9 mouse cellular contexts compared by ENCODE assay signal in the genomic region with DNA sequence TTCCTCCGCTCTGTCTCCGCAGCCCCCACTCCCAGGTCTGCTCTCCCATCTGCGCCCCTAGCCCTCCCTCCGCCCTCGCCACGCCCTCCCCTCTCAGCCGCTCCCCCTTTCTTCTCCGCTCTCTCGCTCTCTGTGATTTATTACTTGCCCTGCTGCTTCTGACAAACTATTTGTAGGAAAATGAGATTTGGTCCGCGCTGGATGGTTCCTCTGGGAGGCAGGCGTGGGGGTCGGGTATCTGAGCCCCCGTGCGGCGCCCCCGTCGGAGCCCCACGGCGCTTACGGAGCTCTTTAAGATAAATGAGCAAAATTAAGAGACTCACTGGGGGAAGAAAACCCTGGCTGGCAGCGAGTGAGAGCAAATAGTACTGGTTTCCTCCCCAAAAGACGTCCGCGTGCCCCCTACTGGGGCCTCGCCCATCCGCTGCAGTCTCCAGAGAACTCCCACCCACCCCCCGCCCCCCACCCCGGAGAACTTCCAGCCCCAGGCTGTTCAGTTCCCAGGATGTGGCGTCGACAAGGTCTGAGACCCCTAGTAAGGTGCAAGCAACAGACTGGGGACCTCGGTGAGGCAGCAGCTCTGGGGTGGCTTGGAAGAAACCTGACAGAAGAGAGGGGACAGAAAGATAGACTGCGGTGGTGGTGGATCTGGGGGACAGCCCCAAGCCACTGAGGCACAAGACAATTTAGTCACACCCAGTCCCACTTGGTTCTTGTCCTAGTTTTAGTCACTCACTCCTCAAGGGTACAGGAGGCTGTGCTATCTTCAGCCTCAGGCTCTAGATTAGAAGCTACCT. TPM values are rescaled to one million over a fixed set of nuclear protein-coding genes. Genes with fewer than 3 reads are reported as not detected.
DNase-seq lines count a peak whose midpoint lies in the region; ATAC-seq and TF ChIP-seq lines count a peak whose summit lies in the region.
"Had no signal": no experiment of that assay in that cellular context is flagged by ENCODE, and none has a peak within 500 bp of the region (broad histone marks: within the 10 kb centered on the region; RNA-seq: fewer than 3 reads in every experiment).

No protein-coding gene starts in this region.

- H3K27me3 ChIP-seq in E14TG2a.4 (ENCODE audit: insufficient read depth, low read length) = peaks cover 50% of the 10 kb centered on the region
- peaks cover 8% of the 10 kb centered on the region; the same call in 1 of the 2 replicates for H3K27me3 ChIP-seq in forebrain, embryonic 12.5 days
- no peaks in the 10 kb centered on the region for H3K27me3 ChIP-seq in stomach, postnatal 0 days (ENCODE audit: control insufficient read depth, insufficient read depth, low read length)

- no peaks in the 10 kb centered on the region for H3K9me3 ChIP-seq in E14TG2a.4 (ENCODE audit: low read length)
- no peaks in the 10 kb centered on the region for H3K9me3 ChIP-seq in forebrain, embryonic 12.5 days
- no peaks in the 10 kb centered on the region for H3K9me3 ChIP-seq in stomach, postnatal 0 days (ENCODE audit: control insufficient read depth, low read length)

- H3K27ac ChIP-seq in forebrain, embryonic 12.5 days = 0 out of 2 replicates have a peak overlapping the region, but pooled peaks have one; percentile 36
- peak overlapping the region; percentile 4; the same call in 1 of the 2 replicates for H3K27ac ChIP-seq in stomach, postnatal 0 days (replicated peaks)

- peaks cover 28% of the 10 kb centered on the region for H3K4me1 ChIP-seq in E14TG2a.4 (replicated peaks; ENCODE audit: low read depth, low read length)
- H3K4me1 ChIP-seq in forebrain, embryonic 12.5 days = peaks cover 5% of the 10 kb centered on the region
- 0 out of 2 replicates have a peak, but pooled peaks cover 3% of the 10 kb centered on the region for H3K4me1 ChIP-seq in stomach, postnatal 0 days (replicated peaks; ENCODE audit: control insufficient read depth, insufficient read depth)

- peak; percentile 95 for ATAC-seq in forebrain, embryonic 12.5 days (ENCODE audit: low FRiP score)
- peak; percentile 64; the same call in 1 of the 2 replicates for ATAC-seq in stomach, postnatal 0 days (ENCODE audit: low FRiP score, low TSS enrichment)

- WGBS in forebrain, embryonic 12.5 days = under 1% methylated on average over 33 of the region's 33 CpGs
- WGBS in stomach, postnatal 0 days = under 1% methylated on average over 33 of the region's 33 CpGs

- DNase-seq in adrenal gland, postnatal 10 days = peak; percentile 13
- no peak for DNase-seq in adrenal gland, postnatal 4 days (ENCODE audit: low spot score in 2 of 2)
- DNase-seq in kidney, adult 8-10 months = peak; percentile 27 to 28
- peak; percentile 1 for DNase-seq in lung, postnatal 14 days
- DNase-seq in stomach, postnatal 0 days (ENCODE audit: low spot score) = peak; percentile 50
- no peak for DNase-seq in natural killer cell, adult 2 months (ENCODE audit: low spot score in 2 of 2)

- no peak for TF ChIP-seq CTCF in E14TG2a.4 (conservative IDR thresholded peaks at IDR 0.05; ENCODE audit: low read length)
- no peak for TF ChIP-seq CTCF in stomach, postnatal 0 days (IDR thresholded peaks at IDR 0.05; ENCODE audit: low read depth)

- H3K36me3 ChIP-seq in E14TG2a.4 (ENCODE audit: insufficient read depth, low read length) = no peaks in the 10 kb centered on the region
- H3K36me3 ChIP-seq in forebrain, embryonic 12.5 days (replicated peaks) = no peaks in the 10 kb centered on the region
- no peaks in the 10 kb centered on the region for H3K36me3 ChIP-seq in stomach, postnatal 0 days (ENCODE audit: control insufficient read depth, insufficient read depth, low read length)

- TF ChIP-seq EP300 in stomach, postnatal 0 days (optimal IDR thresholded peaks at IDR 0.05) = no peak

- H3K9ac ChIP-seq in forebrain, embryonic 12.5 days = peak overlapping the region; percentile 61
- peak overlapping the region; percentile 57 for H3K9ac ChIP-seq in stomach, postnatal 0 days (ENCODE audit: low read length)

- H3K4me3 ChIP-seq in E14TG2a.4 (replicated peaks; ENCODE audit: low read length) = peak overlapping the region; percentile 76
- H3K4me3 ChIP-seq in forebrain, embryonic 12.5 days (replicated peaks) = peak overlapping the region; percentile 48
- peak overlapping the region; percentile 46 for H3K4me3 ChIP-seq in stomach, postnatal 0 days (ENCODE audit: low read depth, low read length)

- peak overlapping the region; percentile 82 for H3K4me2 ChIP-seq in forebrain, embryonic 12.5 days
- H3K4me2 ChIP-seq in stomach, postnatal 0 days (replicated peaks; ENCODE audit: low read depth) = peak overlapping the region; percentile 75

RNA-seq across cellular contexts. Expression of a gene that starts 46.2 kb away (rescaled TPM):
- total RNA-seq in adrenal gland, postnatal 10 days (2021) = not detected
- total RNA-seq in adrenal gland, postnatal 4 days (2021) = 10 to 100 TPM in 1 of 2 experiments, under 1 TPM in 1; 0.34 to 22.9 TPM
- polyA plus RNA-seq in forebrain, embryonic 12.5 days (2016; fragmentation: Nextera tagmentation; extraction: Ambion mirVana) = 0.20 and 0.24 TPM in 2 replicates
- 0.08 and 0.15 TPM in 2 replicates for polyA plus RNA-seq in stomach, postnatal 0 days (2015; fragmentation: Nextera tagmentation; extraction: Ambion mirVana)
- polyA plus RNA-seq: spleen, adult 2 months had no signal

Comparison
In these comparisons a context has a peak if more than half of its experiments do, and no peak if none do; other contexts are left out.
1. DNase-seq: peak in adrenal gland, postnatal 10 days (single experiment), kidney, adult 8-10 months (2 of 2), lung, postnatal 14 days (single experiment) and stomach, postnatal 0 days (single experiment); none in adrenal gland, postnatal 4 days (0 of 2) and natural killer cell, adult 2 months (0 of 2).
2. Peak in every context shown above with its lines, with median percentiles within 50 percentile points of each other: H3K4me3 ChIP-seq.